Mouse (Mus musculus): ENCODE data around the gene Flvcr1.

The Flvcr1 gene

DNA sequence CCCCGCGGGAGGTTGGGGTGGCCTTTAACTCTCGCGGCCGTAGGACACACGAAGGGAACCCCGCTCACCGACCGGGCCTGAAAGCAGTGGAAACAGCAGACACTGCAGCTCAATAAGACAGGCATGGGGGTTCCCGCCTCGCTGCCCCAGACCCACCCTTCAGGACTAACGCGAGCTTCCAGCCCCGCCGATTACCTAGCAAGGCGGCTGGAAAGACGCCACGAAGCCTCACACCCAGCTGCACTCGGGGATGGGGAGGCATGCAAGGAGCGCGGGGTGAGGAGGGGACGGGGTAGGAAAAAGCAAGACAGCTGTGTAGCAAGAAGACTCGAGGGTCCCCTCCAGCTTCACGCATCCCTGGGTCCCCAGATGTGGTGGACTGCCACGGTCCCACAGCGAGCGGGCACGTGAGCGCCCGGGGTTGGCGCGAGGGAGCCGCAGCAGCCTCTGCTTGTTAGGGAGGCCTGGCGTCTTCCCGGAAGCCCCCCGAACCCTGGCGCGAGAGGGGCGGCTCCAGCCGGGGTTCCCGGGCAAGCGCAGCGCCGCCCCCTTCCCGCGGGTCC, 47.4 kb downstream of the Flvcr1 start:
- peak; percentile 23 to 38 for DNase-seq

DNA sequence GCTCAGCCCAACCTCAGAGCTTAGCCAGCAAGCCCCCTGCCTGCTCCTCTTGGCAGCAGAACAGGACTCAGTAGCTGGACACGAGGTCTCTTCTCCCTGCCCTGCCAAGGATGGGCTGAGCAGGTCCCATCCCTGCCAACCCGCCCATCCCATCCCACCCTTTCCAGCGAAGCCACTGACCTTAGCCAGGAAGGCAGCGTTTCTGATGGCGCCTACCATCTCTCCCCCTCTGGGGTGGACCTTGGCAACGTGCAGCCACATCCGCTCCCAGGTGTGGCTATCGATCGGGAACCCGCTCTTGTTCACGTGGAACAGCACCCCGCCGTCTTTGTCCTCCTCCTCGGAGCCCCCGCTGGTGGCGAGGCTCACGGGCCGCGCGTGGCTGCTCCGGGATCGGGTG, 48.0 kb downstream of the Flvcr1 start:
- DNase-seq: no peak

DNA sequence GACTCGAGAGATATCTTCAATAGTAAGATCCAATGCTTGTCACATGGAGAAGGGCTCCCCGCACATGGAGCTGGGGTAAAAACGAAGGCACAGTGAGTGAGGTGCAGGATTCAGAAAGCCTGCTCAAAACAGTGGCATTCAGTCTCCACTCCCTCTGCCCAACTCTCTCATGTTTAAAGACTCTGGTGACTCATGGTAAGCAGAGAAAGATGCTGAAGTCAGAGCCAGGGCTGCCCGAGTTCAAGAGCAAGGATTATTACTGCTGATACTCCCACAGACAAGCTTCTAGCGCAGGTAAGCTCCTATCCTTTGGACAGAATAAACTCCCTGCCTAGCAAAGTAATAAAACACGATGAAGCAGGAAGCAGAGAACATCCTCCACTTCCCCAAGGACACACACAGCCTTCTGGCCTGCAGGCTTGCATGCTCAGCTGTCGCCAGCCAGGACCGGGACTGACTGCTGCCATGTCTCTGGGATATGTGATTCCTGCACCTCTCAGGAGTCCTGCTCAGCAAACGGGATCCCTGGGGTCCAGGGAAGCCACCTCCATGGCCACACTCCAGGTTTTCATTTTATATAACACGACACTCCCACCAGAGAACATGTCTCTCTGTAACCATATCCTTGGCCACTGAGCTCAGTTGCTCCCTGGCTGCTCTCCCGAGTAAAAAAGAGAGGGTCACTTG, 48.9 kb downstream of the Flvcr1 start:
- DNase-seq: no peak

DNA sequence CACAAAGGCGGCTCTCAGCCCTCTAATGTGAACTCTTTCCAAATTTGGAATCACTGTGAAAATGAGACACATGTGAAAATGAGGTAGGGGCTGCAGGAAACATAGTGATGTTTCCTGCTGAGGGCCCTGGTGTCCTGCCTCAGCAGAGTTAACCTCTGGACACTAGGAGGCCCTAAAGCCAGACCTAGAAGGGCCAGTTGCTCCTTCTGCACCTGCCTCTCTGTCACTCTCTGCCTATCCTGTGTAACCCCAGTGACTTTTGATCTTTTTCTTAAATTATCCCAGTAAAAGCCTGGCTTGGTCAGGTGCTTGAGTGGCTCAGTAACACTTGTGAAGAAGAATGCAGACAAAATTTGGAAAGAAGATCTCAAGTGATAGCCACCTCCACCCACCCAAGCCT, 51.1 kb downstream of the Flvcr1 start:
- no peak for DNase-seq

DNA sequence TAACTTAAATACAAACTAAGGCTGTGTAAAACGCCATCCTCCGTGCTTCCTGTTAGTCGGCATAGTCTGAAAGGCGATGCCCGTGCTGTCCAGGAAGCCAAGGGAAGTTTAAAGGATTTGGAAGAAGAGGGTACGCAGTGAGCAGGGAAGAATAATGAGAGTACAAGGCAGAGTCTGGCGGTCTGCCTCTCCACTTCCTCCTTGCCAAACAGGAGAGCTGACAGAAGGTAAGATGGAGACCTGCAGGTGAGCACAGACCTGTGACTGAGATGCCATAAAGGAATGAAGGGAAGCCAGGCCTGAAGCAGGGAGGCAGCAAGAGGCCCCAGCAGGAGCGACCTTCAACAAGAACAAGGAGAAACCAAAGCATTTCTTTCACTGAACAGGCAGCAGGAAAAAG, 51.8 kb downstream of the Flvcr1 start:
- DNase-seq: no peak

DNA sequence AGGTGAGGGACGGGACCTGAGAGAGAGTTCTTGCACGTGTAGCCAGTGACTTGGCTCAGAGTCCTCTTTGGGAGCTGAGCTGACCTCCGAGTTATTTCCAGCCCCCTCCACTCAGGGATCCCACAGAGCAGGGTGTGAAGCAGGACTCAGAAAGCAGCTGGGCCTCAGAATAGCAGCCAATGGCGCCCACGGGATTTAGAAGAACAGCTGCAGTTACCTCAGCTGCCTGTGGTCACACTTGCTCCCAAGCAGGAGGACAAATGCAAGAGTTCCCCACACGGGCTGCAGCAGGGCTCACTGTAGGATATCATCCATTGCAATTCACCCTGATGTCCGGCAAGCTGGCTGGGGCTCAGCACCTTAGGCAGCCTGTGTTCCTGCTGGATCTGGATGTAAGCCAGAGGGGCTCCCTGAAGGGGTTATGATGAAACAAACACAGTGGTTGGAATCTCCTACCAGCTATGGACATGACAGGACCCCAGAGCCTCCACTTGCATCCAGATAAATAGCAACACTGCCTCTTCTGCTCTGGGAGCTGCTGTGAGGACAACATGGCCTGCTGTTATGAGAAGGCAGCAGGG, 53.3 kb downstream of the Flvcr1 start:
- DNase-seq: no peak

DNA sequence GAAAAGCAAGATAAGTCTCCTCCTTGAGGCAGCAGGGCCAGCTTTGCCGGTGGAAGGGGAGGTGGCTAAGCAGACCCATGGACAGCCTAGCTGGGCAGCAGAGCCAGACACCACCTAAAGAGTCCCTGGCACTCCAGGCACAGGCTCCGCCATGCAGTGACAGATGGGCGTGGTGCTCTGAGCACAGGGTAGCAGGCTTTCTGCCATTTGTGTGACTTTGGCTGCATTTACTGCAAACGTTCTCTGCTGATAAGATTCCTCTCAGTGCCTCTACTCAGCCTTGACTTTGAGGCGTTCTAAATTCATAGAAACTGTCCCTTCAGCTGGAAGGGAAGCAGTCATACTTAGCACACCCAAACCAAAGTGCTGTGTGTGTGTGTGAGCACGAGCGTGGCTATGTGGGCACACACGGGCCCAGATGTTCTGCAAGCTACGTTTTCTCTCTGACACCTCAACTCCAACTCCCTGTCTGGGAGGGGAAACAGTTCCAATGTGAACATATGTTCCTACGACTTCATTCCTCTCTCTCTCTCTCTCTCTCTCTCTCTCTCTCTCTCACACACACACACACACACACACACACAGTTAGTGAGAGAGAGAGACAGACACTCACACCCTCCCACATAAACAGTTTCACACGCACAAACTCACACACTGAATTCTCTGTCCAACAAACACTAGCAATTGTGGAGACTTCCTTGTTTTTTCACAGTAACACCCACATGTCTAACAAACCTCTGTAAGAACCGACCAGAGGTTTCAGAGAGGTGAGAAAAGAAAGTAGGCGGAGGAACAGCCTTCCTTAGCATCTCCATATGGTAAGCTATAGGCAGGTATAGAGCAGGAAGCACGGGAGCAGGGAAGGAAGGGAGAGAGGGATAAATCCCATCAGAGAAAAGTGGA, 54.0 kb downstream of the Flvcr1 start:
- DNase-seq: no peak

DNA sequence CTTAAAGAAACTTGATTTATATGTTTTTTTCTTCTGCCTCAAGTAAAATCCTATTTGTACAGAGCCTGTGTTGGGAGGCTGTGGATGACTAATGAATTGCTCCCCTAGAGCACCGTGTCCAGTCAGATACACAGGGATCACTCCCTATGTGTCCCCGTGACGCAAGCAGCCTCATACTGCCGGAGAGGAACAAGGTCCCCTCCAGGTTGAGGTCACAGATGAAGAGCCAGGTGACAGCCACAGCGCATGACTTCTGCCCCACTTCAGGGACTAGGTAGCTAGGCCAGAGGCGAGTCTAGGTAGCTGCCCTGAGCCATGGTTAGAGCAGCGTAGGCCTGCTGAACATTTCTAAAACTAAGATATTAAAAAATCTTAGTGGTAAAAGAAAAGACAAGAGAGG, 57.9 kb downstream of the Flvcr1 start:
- no peak for DNase-seq

DNA sequence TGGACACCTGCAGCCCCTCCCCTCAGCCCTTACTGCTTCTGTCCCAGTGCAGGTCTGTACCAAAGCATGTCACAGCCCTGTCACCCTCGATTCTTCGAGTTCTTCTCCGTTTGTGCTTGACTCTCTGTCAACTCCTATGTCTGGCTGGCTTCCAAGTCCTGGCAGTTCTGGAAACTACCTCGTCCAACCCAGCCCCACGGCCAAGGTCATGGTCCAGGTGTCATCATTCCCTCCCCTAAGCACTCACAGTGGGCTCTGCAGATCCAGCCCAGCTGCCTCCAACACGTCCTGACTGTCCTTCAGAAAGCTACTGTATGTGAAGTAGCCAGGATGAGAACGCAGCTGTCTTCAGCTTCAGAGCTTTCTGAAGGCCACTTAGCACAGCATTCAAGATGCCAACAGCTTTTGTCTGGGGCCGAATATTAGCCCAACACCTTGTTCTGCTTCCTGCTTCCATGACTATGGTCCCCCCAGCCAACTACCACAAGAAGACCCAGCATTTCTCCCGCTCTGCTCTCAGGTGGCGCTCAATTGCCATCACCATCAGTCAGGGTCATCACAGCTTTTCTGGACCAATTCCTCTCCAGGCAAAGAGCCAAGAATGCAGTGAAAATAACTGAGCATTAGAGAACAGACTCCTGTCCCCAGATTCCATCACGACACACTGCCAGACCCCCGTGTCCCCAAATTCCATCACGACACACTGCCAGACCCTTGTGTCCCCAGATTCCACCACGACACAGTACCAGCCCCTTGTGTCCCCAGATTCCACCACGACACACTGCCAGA, 60.8 kb downstream of the Flvcr1 start:
- no peak for DNase-seq

DNA sequence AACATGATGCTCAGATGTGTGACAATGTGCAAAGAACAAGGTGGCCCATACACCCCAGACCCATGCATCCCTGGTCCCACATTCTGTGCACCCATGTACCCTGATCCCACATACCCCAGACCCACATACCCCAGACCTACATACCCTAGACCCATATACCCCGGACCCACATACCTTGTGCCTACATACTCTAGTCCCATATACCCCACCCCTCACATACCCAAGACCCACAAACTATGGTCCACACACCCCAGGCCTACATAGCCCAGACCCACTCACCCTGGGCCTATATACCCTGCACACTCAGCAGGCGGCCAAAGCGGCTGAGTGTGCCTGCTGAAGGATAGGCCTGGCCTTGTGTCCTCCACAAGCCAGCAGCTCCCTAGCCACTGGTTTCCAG, 63.2 kb downstream of the Flvcr1 start:
- DNase-seq: no peak

DNA sequence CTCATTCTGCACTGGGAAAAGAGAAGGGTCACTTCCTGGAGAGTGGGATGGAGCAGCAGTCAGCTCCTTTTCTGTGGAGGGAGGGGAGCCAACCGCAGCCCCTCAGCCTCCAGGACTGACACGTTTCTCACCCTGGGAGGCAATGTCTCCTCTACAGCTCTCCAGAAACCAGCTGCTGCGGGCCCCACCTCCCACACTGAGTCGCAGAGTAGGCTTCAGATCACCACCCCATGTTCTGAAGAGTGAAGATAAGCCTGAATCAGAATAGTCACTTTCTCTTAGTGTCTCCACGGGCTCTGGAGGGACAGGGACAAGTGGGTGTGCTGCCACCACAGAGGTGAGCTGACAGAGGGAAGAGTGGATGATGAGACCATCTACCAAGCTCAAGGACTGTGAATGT, 67.1 kb downstream of the Flvcr1 start:
- no peak for DNase-seq
